Mouse (Mus musculus) stomach, postnatal 0 days (tissue): ENCODE measurements around the gene Hbb-bs. TPM values are rescaled to one million over a fixed set of nuclear protein-coding genes. Genes with fewer than 3 reads are reported as not detected.

Experiments
- ATAC-seq: fragments of 200-750 bp; cut with Nextera tagmentation; 2 replicates; pipeline ENCODE4 v1.8.0; 2017; ENCODE audit not compliant: low FRiP score, low TSS enrichment
- DNase-seq: peaks from one replicate; pipeline ENCODE4 v3.0.0-alpha.2; 2016; ENCODE audit warnings: low spot score
- H3K27ac ChIP-seq: fragments of 300-500 bp; sonication (generic); replicated peaks from 2 replicates; pipeline ENCODE4 v1.5.1; 2014; ENCODE audit warnings: mild to moderate bottlenecking, control low read depth
- H3K27me3 ChIP-seq: fragments of 300-500 bp; sonication (generic); 2 replicates; pipeline ENCODE4 v1.6.1; 2014; ENCODE audit warnings: low read length; ENCODE audit not compliant: control insufficient read depth, insufficient read depth
- H3K36me3 ChIP-seq: fragments of 300-500 bp; sonication (generic); 2 replicates; pipeline ENCODE4 v1.6.1; 2014; ENCODE audit warnings: low read length, mixed read lengths; ENCODE audit not compliant: control insufficient read depth, insufficient read depth
- H3K4me1 ChIP-seq: fragments of 300-500 bp; sonication (generic); replicated peaks from 2 replicates; pipeline ENCODE4 v1.6.1; 2014; ENCODE audit warnings: antibody characterized with exemption; ENCODE audit not compliant: control insufficient read depth, insufficient read depth
- H3K4me2 ChIP-seq: fragments of 300-500 bp; sonication (generic); replicated peaks from 2 replicates; pipeline ENCODE4 v1.6.1; 2014; ENCODE audit warnings: low read depth, mild to moderate bottlenecking, control low read depth, moderate library complexity
- H3K4me3 ChIP-seq: fragments of 300-500 bp; sonication (generic); 2 replicates; pipeline ENCODE4 v1.5.1; 2014; ENCODE audit warnings: low read depth, low read length, control low read depth
- H3K9ac ChIP-seq: fragments of 300-500 bp; sonication (generic); 2 replicates; pipeline ENCODE4 v1.6.1; 2014; ENCODE audit warnings: mild to moderate bottlenecking, low read length, control low read depth, mixed read lengths
- H3K9me3 ChIP-seq: fragments of 300-500 bp; sonication (generic); 2 replicates; pipeline ENCODE4 v1.6.1; 2016; ENCODE audit warnings: low read length; ENCODE audit not compliant: control insufficient read depth
- CTCF ChIP-seq: IDR thresholded peaks from 2 replicates; pipeline ENCODE4 v1.5.1; 2016; ENCODE audit warnings: antibody characterized with exemption, low read depth, mild to moderate bottlenecking, moderate library complexity
- EP300 ChIP-seq: optimal IDR thresholded peaks from 2 replicates; pipeline ENCODE3; 2016; ENCODE audit warnings: antibody characterized with exemption
- WGBS: fragments of 180-500 bp; shearing (Covaris S2); extraction: QIAGEN DNeasy Blood & Tissue Kit; methylation state at CpG from one replicate; pipeline ENCODE4 v1.1.7; 2014; 5-methylcytosine and 5-hydroxymethylcytosine counted together
- polyA plus RNA-seq: library from polyadenylated mRNA; unstranded; fragments of >200 nt; fragmentation: Nextera tagmentation; extraction: Ambion mirVana; gene quantifications from 2 replicates; pipeline ENCODE4 v1.2.1, GENCODE M21; 2015

Hbb-bs gene
- polyA plus RNA-seq, 1 experiment from 2014 or later = 597 TPM

DNA sequence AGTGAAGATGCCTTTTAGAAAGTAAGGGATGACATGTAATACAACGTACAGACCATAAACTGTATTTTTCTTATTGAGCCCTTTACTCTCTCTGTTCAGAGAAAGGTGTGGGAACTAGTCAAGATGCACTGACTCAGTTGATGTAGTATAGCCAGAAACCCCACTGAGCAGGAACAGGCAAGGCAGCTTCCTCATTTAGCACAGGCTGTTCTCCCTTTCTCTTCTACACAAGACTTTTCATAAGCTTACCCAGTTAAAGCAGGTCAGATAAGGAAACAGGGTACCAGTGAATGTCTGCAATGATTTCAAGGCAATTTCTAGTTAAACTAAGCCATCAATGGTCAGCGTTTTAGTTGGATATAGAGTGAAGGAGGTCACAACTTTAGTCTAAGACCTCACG, 33.6 kb upstream of the Hbb-bs start:
- Histone ChIP-seq H3K27me3 (no peaks in the 10 kb centered on the region), H3K9me3 (no peaks in the 10 kb centered on the region), H3K9ac (no peak overlapping the region), H3K4me1 (no peaks in the 10 kb centered on the region), H3K4me3 (no peak overlapping the region), H3K36me3 (no peaks in the 10 kb centered on the region), H3K4me2 (no peak overlapping the region), H3K27ac (no peak overlapping the region)
- ATAC-seq = no peak
- no peak for TF ChIP-seq EP300
- TF ChIP-seq CTCF = no peak
- no peak for DNase-seq
- 71% methylated on average over 3 of the region's 3 CpGs for WGBS

DNA sequence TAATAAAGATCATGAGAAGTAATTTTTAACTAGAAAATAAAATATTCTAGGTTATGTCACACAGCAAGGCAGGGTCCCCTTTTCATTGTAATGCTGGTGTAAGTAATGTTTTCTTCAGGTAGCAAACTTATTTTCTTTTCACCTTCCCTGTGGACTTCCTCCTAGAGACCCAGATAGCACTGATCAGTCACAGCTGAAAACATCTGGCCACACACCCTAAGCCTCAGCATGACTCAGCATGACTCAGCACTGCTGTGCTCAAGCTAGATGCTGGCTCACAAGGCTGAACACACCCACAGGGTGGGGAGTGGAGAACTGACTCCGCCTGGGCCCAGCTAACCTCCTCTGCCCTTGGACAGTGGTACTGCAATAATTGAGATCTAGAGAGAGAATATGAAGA, 33.0 kb upstream of the Hbb-bs start:
- Histone ChIP-seq H3K4me1 (no peaks in the 10 kb centered on the region), H3K27ac (no peak overlapping the region), H3K9me3 (no peaks in the 10 kb centered on the region), H3K4me2 (no peak overlapping the region), H3K27me3 (no peaks in the 10 kb centered on the region), H3K9ac (no peak overlapping the region), H3K36me3 (no peaks in the 10 kb centered on the region), H3K4me3 (no peak overlapping the region)
- peak; percentile 91 for ATAC-seq
- no peak for TF ChIP-seq EP300
- TF ChIP-seq CTCF = no peak
- DNase-seq = peak; percentile 59
- WGBS = 32% methylated on average over 1 of the region's 1 CpGs

DNA sequence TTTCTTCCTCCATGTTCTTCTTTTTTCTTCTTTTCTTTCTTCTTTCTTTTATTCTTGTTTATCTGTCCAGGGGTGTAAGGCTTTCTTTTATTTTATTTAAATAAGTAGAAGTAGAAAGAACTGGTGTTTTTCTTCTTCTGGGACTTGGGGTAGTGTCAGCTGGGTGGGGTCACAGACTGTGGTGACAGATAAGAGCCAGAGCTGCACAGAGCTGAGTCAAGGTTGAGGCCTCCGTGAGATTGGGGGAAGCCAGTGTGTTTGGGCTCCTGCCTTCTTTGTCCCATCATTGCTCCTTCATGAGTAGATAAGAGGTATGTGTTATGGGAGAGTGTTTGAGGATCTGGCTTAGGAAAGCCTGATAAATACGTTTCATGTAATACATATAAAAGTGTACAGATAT, 31.2 kb upstream of the Hbb-bs start:
- H3K27me3 ChIP-seq = no peaks in the 10 kb centered on the region
- no peak overlapping the region for H3K4me3 ChIP-seq
- no peak overlapping the region for H3K27ac ChIP-seq
- DNase-seq (no peak), ATAC-seq (no peak)
- 42% methylated on average over 2 of the region's 2 CpGs for WGBS
- no peaks in the 10 kb centered on the region for H3K9me3 ChIP-seq
- H3K9ac ChIP-seq = no peak overlapping the region
- no peaks in the 10 kb centered on the region for H3K36me3 ChIP-seq
- TF ChIP-seq EP300 (no peak), CTCF (no peak)
- H3K4me2 ChIP-seq = no peak overlapping the region
- H3K4me1 ChIP-seq = no peaks in the 10 kb centered on the region

DNA sequence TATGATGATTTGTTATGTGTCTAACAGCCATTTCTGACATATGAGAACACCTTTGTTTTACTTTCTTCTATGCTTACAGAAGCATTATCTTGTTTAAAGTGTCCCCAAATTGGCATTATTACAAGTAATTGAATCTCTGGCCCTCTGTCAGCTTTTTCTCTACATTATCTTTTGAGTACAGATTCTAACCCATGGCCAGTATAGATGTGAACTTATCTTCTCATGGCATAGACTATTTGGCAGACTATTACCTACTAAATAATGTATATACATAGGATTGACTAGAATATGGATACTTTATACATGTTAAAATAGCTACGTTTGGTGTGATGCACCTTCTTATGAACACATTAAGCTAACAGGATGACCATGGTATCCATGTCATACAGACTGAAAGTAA, 26.8 kb upstream of the Hbb-bs start:
- no peaks in the 10 kb centered on the region for H3K9me3 ChIP-seq
- no peak for ATAC-seq
- no peaks in the 10 kb centered on the region for H3K27me3 ChIP-seq
- TF ChIP-seq CTCF (no peak), EP300 (no peak)
- H3K27ac ChIP-seq = no peak overlapping the region
- no peak overlapping the region for H3K9ac ChIP-seq
- WGBS = 45% methylated on average over 1 of the region's 1 CpGs
- no peaks in the 10 kb centered on the region for H3K4me1 ChIP-seq
- H3K4me3 ChIP-seq = no peak overlapping the region
- no peak for DNase-seq
- no peaks in the 10 kb centered on the region for H3K36me3 ChIP-seq
- no peak overlapping the region for H3K4me2 ChIP-seq

DNA sequence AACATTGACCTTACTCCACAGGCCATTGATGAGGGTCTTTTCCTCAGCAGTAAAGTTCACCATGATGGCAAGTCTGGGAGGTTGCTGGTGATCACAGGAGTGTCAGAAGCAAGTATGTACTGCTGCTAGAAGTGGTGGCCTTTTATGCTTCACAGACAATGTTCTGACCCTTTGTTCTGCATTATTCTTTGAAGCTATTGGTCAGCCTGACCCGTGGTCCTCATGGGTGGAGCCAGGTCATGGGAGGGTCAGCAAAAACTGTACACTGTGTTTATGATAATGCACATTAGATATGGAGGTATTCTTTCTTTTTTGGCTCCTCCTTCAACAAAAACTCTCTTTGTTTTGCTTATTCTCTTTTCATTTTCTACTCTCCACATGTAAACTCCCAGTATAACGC, 25.2 kb upstream of the Hbb-bs start, which contains the start of gene Hbb-y:
Hbb-y (minus strand) TSS at position 127 of the 400 bp plus-strand sequence.
- WGBS = 62% methylated on average over 2 of the region's 2 CpGs
- no peak within 1 kb of the TSS for H3K9ac ChIP-seq
- no peaks in the 10 kb centered on the region for H3K4me1 ChIP-seq
- no peaks in the 10 kb centered on the region for H3K36me3 ChIP-seq
- ATAC-seq (no peak), DNase-seq (no peak)
- H3K9me3 ChIP-seq = no peaks in the 10 kb centered on the region
- H3K4me2 ChIP-seq = no peak within 1 kb of the TSS
- TF ChIP-seq EP300 (no peak), CTCF (no peak)
- no peak within 1 kb of the TSS for H3K4me3 ChIP-seq
- no peaks in the 10 kb centered on the region for H3K27me3 ChIP-seq
- H3K27ac ChIP-seq = no peak within 1 kb of the TSS

DNA sequence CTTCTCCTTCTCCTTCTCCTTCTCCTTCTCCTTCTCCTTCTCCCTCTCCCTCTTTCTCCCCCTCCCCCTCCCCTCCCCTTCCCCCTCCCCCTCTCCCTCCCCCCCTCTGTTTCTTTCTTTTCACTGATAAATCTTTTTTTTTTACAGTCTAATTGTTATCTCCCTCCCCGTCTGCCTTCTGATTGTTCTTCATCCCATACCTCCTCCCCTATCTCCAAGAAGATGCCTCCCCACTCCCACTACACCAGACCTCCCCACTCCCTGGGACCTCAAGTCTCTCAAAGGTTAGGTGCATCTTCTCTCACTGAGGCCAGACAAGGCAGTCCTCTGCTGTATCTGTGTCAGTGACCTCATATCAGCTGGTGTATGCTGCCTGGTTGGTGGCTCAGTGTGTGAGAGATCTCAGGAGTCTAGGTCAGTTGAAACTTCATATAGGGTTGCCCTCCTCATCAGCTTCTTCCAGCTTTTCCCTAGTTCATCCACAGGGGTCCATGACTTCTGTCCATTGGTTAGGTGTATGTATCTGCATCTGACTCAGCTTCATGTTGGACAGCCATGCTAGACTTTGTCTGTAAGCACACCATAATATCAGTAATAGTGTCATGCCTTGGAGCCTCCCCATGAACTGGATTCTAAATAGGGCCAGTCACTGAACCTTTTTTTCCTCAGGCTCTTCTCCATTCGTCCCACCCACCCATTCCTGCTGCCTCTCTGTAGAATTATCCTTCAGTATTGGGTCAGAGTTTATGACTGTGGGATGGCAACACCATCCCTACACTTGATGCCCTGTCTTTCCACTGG, 16.8 kb upstream of the Hbb-bs start:
- Histone ChIP-seq H3K9ac (no peak overlapping the region), H3K4me1 (no peaks in the 10 kb centered on the region), H3K36me3 (no peaks in the 10 kb centered on the region), H3K27ac (no peak overlapping the region), H3K27me3 (no peaks in the 10 kb centered on the region), H3K4me2 (no peak overlapping the region), H3K4me3 (no peak overlapping the region), H3K9me3 (no peaks in the 10 kb centered on the region)
- no peak for ATAC-seq
- 26% methylated on average over 1 of the region's 2 CpGs for WGBS
- no peak for DNase-seq
- TF ChIP-seq EP300 = no peak
